Mouse (Mus musculus) adipose tissue, adult 10 weeks (tissue): ENCODE measurements around the gene Phox2b. TPM values are rescaled to one million over a fixed set of nuclear protein-coding genes. Genes with fewer than 3 reads are reported as not detected.

Source experiments
- polyA plus RNA-seq: library from polyadenylated mRNA; stranded (reverse); fragments of 350-450 nt; fragmentation: Illumina TruSeq; extraction: RNeasy Lipid Tissue Mini Kit (QIAGEN cat#74804); gene quantifications from one replicate; pipeline ENCODE4 v1.2.3, GENCODE M21; 2014; ENCODE audit warnings: low read depth, low replicate concordance

The Phox2b gene
- polyA plus RNA-seq: not detected

GRCm38 (mm10) chr5:67098733-67099323 is at the start of gene Phox2b:
Gene Phox2b, minus strand, starts transcription at chr5:67099301.

Other genes starting within 250 kb of the Phox2b start
- 51.5 TPM for gene Tmem33, start 161.3 kb upstream of the Phox2b start, polyA plus RNA-seq
- 64.8 TPM for gene Slc30a9, start 207.7 kb upstream of the Phox2b start, polyA plus RNA-seq